Mouse (Mus musculus) hindbrain, embryonic 12.5 days (tissue): Measurements from ENCODE around the gene Sfxn1. TPM values are rescaled to one million over a fixed set of nuclear protein-coding genes. Genes with fewer than 3 reads are reported as not detected.

Source experiments
- ATAC-seq: fragments of 200-750 bp; cut with Nextera tagmentation; 2 replicates; pipeline ENCODE4 v1.8.0; 2017; ENCODE audit warnings: moderate TSS enrichment; ENCODE audit not compliant: low FRiP score
- H3K27ac ChIP-seq: fragments of 300-500 bp; sonication (generic); 2 replicates; pipeline ENCODE4 v1.5.1; 2016; ENCODE audit warnings: mild to moderate bottlenecking
- H3K27me3 ChIP-seq: fragments of 300-500 bp; sonication (generic); 2 replicates; pipeline ENCODE4 v1.6.1; 2016; ENCODE audit warnings: mild to moderate bottlenecking
- H3K36me3 ChIP-seq: fragments of 300-500 bp; sonication (generic); 2 replicates; pipeline ENCODE4 v1.6.1; 2016; ENCODE audit warnings: mild to moderate bottlenecking
- H3K4me1 ChIP-seq: fragments of 300-500 bp; sonication (generic); 2 replicates; pipeline ENCODE4 v1.6.1; 2016
- H3K4me2 ChIP-seq: fragments of 300-500 bp; sonication (generic); replicated peaks from 2 replicates; pipeline ENCODE4 v1.6.1; 2016; ENCODE audit warnings: mild to moderate bottlenecking
- H3K4me3 ChIP-seq: fragments of 300-500 bp; sonication (generic); 2 replicates; pipeline ENCODE4 v1.5.1; 2016; ENCODE audit warnings: mild to moderate bottlenecking
- H3K9ac ChIP-seq: fragments of 300-500 bp; sonication (generic); 2 replicates; pipeline ENCODE4 v1.6.1; 2016; ENCODE audit warnings: mild to moderate bottlenecking, moderate library complexity
- H3K9me3 ChIP-seq: fragments of 300-500 bp; sonication (generic); replicated peaks from 2 replicates; pipeline ENCODE4 v1.6.1; 2016; ENCODE audit warnings: mild to moderate bottlenecking
- WGBS: fragments of 180-500 bp; shearing (Covaris S2); methylation state at CpG from one replicate; pipeline ENCODE4 v1.1.7; 2016; 5-methylcytosine and 5-hydroxymethylcytosine counted together
- polyA plus RNA-seq: library from polyadenylated mRNA; unstranded; fragments of >200 nt; fragmentation: Nextera tagmentation; extraction: Ambion mirVana; gene quantifications from 2 replicates; pipeline ENCODE4 v1.2.1, GENCODE M21; 2016

Sfxn1 gene
- polyA plus RNA-seq, 1 experiment from 2014 or later: 72.6 TPM

GRCm38 (mm10) chr13:54152421-54152820 is 80.8 kb downstream of the Sfxn1 start:
- Histone ChIP-seq H3K9ac (no peak overlapping the region), H3K36me3 (no peaks in the 10 kb centered on the region), H3K4me2 (no peak overlapping the region), H3K4me3 (no peak overlapping the region), H3K27me3 (no peaks in the 10 kb centered on the region; the same call in 1 of the 2 replicates), H3K27ac (no peak overlapping the region), H3K9me3 (no peaks in the 10 kb centered on the region), H3K4me1 (peaks cover 3% of the 10 kb centered on the region; the same call in 1 of the 2 replicates)
- WGBS: 77% methylated on average over 1 of the region's 1 CpGs
- ATAC-seq: no peak

DNA sequence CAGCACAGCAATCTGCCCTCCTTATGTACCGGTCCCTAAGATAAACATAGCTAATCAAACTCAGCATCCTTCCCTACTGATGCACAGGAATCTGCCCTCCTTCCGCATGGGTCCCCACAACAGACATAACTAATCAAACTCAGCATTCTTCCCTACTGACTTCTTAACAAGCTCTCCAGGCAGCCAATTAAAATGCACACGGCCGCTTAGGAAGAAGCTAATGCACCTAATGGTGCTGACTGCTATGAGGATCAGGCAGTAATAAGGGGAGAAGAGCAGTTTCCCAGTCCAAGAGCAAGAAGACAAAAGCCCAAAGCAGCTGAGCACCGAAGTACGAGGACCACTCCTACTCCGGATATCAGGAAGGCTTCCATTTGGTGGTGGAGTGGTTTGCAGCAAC is 81.2 kb downstream of the Sfxn1 start:
- no peak overlapping the region for H3K9ac ChIP-seq
- peaks cover 3% of the 10 kb centered on the region; the same call in 1 of the 2 replicates for H3K4me1 ChIP-seq
- no peak for ATAC-seq
- H3K27me3 ChIP-seq: no peaks in the 10 kb centered on the region; the same call in 1 of the 2 replicates
- H3K36me3 ChIP-seq: no peaks in the 10 kb centered on the region
- no peaks in the 10 kb centered on the region for H3K9me3 ChIP-seq
- H3K4me2 ChIP-seq: no peak overlapping the region
- H3K27ac ChIP-seq: no peak overlapping the region
- WGBS: 56% methylated on average over 7 of the region's 7 CpGs
- no peak overlapping the region for H3K4me3 ChIP-seq

DNA sequence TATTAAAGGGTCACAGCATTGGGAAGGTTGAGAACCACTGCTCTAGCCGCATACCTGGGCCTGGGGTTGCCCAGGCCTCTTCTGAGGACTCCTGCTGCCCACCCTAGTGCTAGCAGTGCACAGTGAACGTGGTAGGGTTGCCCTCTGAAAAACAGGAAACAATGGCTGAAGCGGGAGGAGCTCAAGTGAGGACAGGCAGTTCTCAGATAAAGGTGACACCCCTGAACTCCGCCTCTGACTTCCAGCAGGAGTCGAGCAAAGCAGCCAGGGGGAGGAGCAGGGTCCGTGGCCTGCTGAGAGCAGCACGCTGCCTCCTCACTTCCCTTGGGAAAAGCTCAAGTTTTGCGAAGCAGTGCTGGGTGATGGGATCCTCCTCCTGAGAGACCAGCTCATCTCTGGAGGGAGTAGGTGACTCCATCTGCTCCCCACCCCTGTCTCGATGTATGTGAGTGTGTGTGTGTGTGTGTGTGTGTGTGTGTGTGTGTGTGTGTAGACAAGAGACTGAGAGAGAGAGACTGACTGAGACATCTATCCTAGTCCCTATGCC is 82.1 kb downstream of the Sfxn1 start:
- ATAC-seq: no peak
- H3K27me3 ChIP-seq: no peaks in the 10 kb centered on the region; the same call in 1 of the 2 replicates

DNA sequence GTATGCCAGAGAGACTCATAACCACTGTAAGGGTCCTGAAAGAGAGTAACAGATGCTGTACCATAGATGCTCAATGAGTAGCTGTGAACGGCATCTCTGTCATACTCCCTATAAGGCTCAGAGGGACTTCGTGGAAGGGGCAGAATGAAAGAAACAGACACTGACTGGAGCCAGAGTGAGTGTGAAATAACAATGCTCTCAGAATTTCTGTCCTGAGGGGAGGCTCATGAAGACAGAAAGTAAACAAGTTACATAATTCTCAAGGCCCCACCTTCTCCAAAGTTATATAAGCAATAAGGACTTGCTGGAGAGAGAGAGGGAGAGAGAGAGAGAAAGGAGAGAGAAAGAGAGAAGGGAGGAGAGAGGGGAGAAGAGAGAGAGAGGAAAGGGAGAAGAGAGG is 84.2 kb downstream of the Sfxn1 start:
- WGBS: 87% methylated on average over 2 of the region's 2 CpGs
- Histone ChIP-seq H3K9ac (no peak overlapping the region), H3K4me3 (no peak overlapping the region), H3K4me1 (peaks cover 25% of the 10 kb centered on the region), H3K9me3 (no peaks in the 10 kb centered on the region), H3K4me2 (no peak overlapping the region), H3K27ac (no peak overlapping the region), H3K27me3 (no peaks in the 10 kb centered on the region; the same call in 1 of the 2 replicates), H3K36me3 (no peaks in the 10 kb centered on the region)
- ATAC-seq: no peak

More for the DNA sequence above, 82.1 kb downstream of the Sfxn1 start:
- H3K4me2 ChIP-seq: no peak overlapping the region
- WGBS: 22% methylated on average over 9 of the region's 9 CpGs
- no peak overlapping the region for H3K27ac ChIP-seq
- H3K9ac ChIP-seq: no peak overlapping the region
- H3K36me3 ChIP-seq: no peaks in the 10 kb centered on the region
- H3K4me1 ChIP-seq: peaks cover 10% of the 10 kb centered on the region
- H3K9me3 ChIP-seq: no peaks in the 10 kb centered on the region
- no peak overlapping the region for H3K4me3 ChIP-seq

Other genes starting within 250 kb of the Sfxn1 start
- 1.4 and 1.9 TPM in 2 replicates for gene Drd1, start 16.2 kb upstream of the Sfxn1 start, polyA plus RNA-seq
- 0.12 and 0.22 TPM in 2 replicates for gene Hrh2, start 120.3 kb downstream of the Sfxn1 start, polyA plus RNA-seq